Mouse (Mus musculus): ENCODE results near the gene Trp53i13.

The Trp53i13 gene

GRCm38 (mm10) chr11:77463101-77463445 lies 52.7 kb downstream of the Trp53i13 start:
- DNase-seq (ENCODE audit: low spot score in 2 of 2): no peak

GRCm38 (mm10) chr11:77462283-77463100 lies 53.3 kb downstream of the Trp53i13 start, which contains the start of gene Coro6:
Coro6 (plus strand) TSS chr11:77462411.
- no peak for DNase-seq (ENCODE audit: low spot score in 2 of 2)

GRCm38 (mm10) chr11:77461856-77462255 lies 53.9 kb downstream of the Trp53i13 start:
- DNase-seq (ENCODE audit: low spot score in 2 of 2): no peak
